Mouse (Mus musculus) ES-E14 (cell line): ENCODE measurements around the gene Zfyve1. TPM values are rescaled to one million over a fixed set of nuclear protein-coding genes. Genes with fewer than 3 reads are reported as not detected.

ENCODE experiments used
- DNase-seq: peaks from one replicate; pipeline ENCODE4 v3.0.0-alpha.2; 2013; ENCODE audit warnings: low read depth, low spot score
- H3K27ac ChIP-seq: 2 replicates; pipeline ENCODE4 v1.5.1; 2012; ENCODE audit warnings: low read depth, mild to moderate bottlenecking, low read length, moderate library complexity, mixed read lengths; ENCODE audit not compliant: poor library complexity, insufficient read depth, severe bottlenecking
- H3K36me3 ChIP-seq: 2 replicates; pipeline ENCODE4 v1.6.1; 2012; ENCODE audit warnings: mild to moderate bottlenecking, low read length, moderate library complexity, mixed read lengths; ENCODE audit not compliant: control insufficient read depth, poor library complexity, insufficient read depth, severe bottlenecking
- H3K4me1 ChIP-seq, 2 experiments: fragments of 150-350 bp in 1 of 2; sonication (generic) in 1 of 2; 2 replicates each; pipeline ENCODE4 v1.6.1; 2012; ENCODE audit warnings: low read length in 2 of 2, mild to moderate bottlenecking in 1 of 2, mixed read lengths in 1 of 2; ENCODE audit not compliant: control insufficient read depth in 2 of 2, insufficient read depth in 2 of 2, poor library complexity in 1 of 2
- H3K4me3 ChIP-seq, 2 experiments: fragments of 150-350 bp in 1 of 2; sonication (generic) in 1 of 2; 2 replicates each; pipeline ENCODE4 v1.5.1; 2012; ENCODE audit warnings: low read length in 2 of 2, low read depth in 1 of 2, mild to moderate bottlenecking in 1 of 2, mixed read lengths in 1 of 2; ENCODE audit not compliant: insufficient read depth in 1 of 2, poor library complexity in 1 of 2, severe bottlenecking in 1 of 2
- H3K9ac ChIP-seq: 2 replicates; pipeline ENCODE4 v1.6.1; 2012; ENCODE audit warnings: low read depth, mild to moderate bottlenecking, low read length, mixed read lengths; ENCODE audit not compliant: poor library complexity, insufficient read depth, severe bottlenecking
- H3K9me3 ChIP-seq: fragments of 150-350 bp; sonication (generic); 2 replicates; pipeline ENCODE4 v1.6.1; 2012; ENCODE audit warnings: low read depth, mild to moderate bottlenecking, low read length; ENCODE audit not compliant: control insufficient read depth, insufficient read depth
- CHD2 ChIP-seq: IDR thresholded peaks from 2 replicates; pipeline ENCODE4 v1.6.1; 2014; ENCODE audit warnings: mild to moderate bottlenecking, low read depth, low read length, inconsistent platforms
- HCFC1 ChIP-seq: IDR thresholded peaks from 2 replicates; pipeline ENCODE4 v1.6.1; 2012; ENCODE audit warnings: low read length, inconsistent platforms, borderline replicate concordance; ENCODE audit not compliant: insufficient read depth
- MAFK ChIP-seq: IDR thresholded peaks from 2 replicates; pipeline ENCODE4 v1.6.1; 2014; ENCODE audit warnings: mild to moderate bottlenecking, low read depth, low read length, inconsistent platforms; ENCODE audit not compliant: insufficient read depth
- ZC3H11A ChIP-seq: IDR thresholded peaks from 2 replicates; pipeline ENCODE4 v1.6.1; 2012; ENCODE audit warnings: low read depth, mild to moderate bottlenecking, inconsistent platforms, low read length, borderline replicate concordance
- ZNF384 ChIP-seq: IDR thresholded peaks from 2 replicates; pipeline ENCODE4 v1.6.1; 2012; ENCODE audit warnings: low read depth, low read length, inconsistent platforms
- in situ Hi-C, 2 experiments: fragments of 600-800 bp; cut with MboI; formaldehyde crosslinking; loops; one replicate each; pipeline ENCODE4 v1.15.1; 2025; ENCODE audit warnings: low sequenced_read_pairs in 2 of 2, inconsistent platforms in 1 of 2; ENCODE audit not compliant: unreplicated experiment in 2 of 2
- total RNA-seq: library from RNA; depleted of rRNA; stranded (reverse); fragments of 300-350 nt; gene quantifications from 2 replicates; pipeline ENCODE4 v1.2.3, GENCODE M21; 2012; rRNA removed

The Zfyve1 gene
- 38.2 and 39.9 TPM in 2 replicates for total RNA-seq

GRCm38 (mm10) chr12:83597025-83597501 lies at the start of gene Zfyve1:
TSS of gene Zfyve1 (minus strand) at chr12:83597222.
- Histone ChIP-seq H3K4me1 (peaks cover 6 to 7% of the 10 kb centered on the region in 2 experiments; a peak in 2 of 4 replicates), H3K4me3 (peak within 1 kb of the TSS; percentile 78 to 98), H3K36me3 (peaks cover 18% of the 10 kb centered on the region), H3K27ac (peak within 1 kb of the TSS; percentile 84), H3K9ac (peak within 1 kb of the TSS; percentile 93), H3K9me3 (no peaks in the 10 kb centered on the region)
- DNase-seq: peak; percentile 96
- no peak for TF ChIP-seq CHD2
- peak; percentile 100 for TF ChIP-seq HCFC1
- in situ Hi-C loops: no loop called here

GRCm38 (mm10) chr12:83643116-83643515 lies 46.1 kb upstream of the Zfyve1 start:
- H3K27ac ChIP-seq: no peak overlapping the region
- H3K9me3 ChIP-seq: no peaks in the 10 kb centered on the region
- in situ Hi-C loops: no loop called here
- H3K4me3 ChIP-seq: no peak overlapping the region
- peaks cover 27% of the 10 kb centered on the region for H3K36me3 ChIP-seq
- no peak for DNase-seq
- no peak for TF ChIP-seq HCFC1
- TF ChIP-seq CHD2: no peak
- no peak for TF ChIP-seq ZNF384
- TF ChIP-seq MAFK: no peak
- TF ChIP-seq ZC3H11A: no peak
- H3K4me1 ChIP-seq: peaks cover 0 to 2% of the 10 kb centered on the region in 2 experiments; a peak in 1 of 4 replicates
- H3K9ac ChIP-seq: no peak overlapping the region

DNA sequence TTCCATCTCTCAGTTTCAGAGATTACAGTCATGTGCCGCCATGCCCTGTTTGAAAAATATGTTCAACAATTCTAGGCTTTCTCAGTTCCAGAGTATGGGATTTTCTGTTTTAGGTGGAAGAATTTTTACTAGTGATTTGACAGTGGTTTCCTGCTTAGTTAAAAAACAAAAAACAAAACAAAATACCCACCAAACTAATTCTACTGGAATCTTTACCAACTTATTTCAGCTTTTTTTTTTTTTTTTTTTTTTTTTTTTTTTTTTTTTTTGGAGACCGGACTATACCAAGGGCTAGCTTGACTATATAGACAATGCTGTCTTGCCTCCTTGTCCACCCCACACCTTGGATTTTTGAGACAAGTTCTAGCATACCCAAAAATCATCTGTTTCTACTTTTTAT lies 44.2 kb upstream of the Zfyve1 start:
- in situ Hi-C loops: no loop called here
- TF ChIP-seq ZC3H11A (no peak), ZNF384 (peak; percentile 90), MAFK (no peak), HCFC1 (no peak), CHD2 (no peak)
- DNase-seq: no peak
- H3K9me3 ChIP-seq: no peaks in the 10 kb centered on the region
- H3K4me3 ChIP-seq: no peak overlapping the region
- H3K4me1 ChIP-seq: peaks cover 0 to 2% of the 10 kb centered on the region in 2 experiments; a peak in 1 of 4 replicates
- H3K27ac ChIP-seq: no peak overlapping the region
- peaks cover 28% of the 10 kb centered on the region for H3K36me3 ChIP-seq
- no peak overlapping the region; the same call in 1 of the 2 replicates for H3K9ac ChIP-seq

- Histone ChIP-seq H3K4me3 (peak overlapping the region; percentile 63 to 89), H3K4me1 (0 out of 4 replicates have a peak, but pooled peaks cover 0 to 4% of the 10 kb centered on the region in 2 experiments), H3K9ac (no peak overlapping the region), H3K36me3 (peaks cover 6% of the 10 kb centered on the region), H3K9me3 (no peaks in the 10 kb centered on the region), H3K27ac (no peak overlapping the region; the same call in 1 of the 2 replicates)
- DNase-seq: no peak
- in situ Hi-C loops: no loop called here
- no peak for TF ChIP-seq ZNF384
- TF ChIP-seq HCFC1: no peak
- no peak for TF ChIP-seq MAFK
- TF ChIP-seq CHD2: 0 out of 2 replicates have a peak, but pooled peaks have one; percentile 6
- no peak for TF ChIP-seq ZC3H11A
Measured at GRCm38 (mm10) chr12:83633807-83634206, 36.8 kb upstream of the Zfyve1 start.
